Mouse (Mus musculus) midbrain, embryonic 16.5 days (tissue): ENCODE measurements around the gene Prkce. TPM values are rescaled to one million over a fixed set of nuclear protein-coding genes. Genes with fewer than 3 reads are reported as not detected.

Source experiments
- ATAC-seq: fragments of 200-750 bp; cut with Nextera tagmentation; 2 replicates; pipeline ENCODE4 v1.8.0; 2017; ENCODE audit warnings: moderate TSS enrichment
- H3K27ac ChIP-seq: fragments of 300-500 bp; sonication (generic); 2 replicates; pipeline ENCODE4 v1.5.1; 2014; ENCODE audit warnings: mild to moderate bottlenecking, low read length, mixed read lengths
- H3K27me3 ChIP-seq: fragments of 300-500 bp; sonication (generic); 2 replicates; pipeline ENCODE4 v1.6.1; 2014; ENCODE audit warnings: low read depth, low read length, mixed read lengths; ENCODE audit not compliant: control insufficient read depth, insufficient read depth
- H3K36me3 ChIP-seq: fragments of 300-500 bp; sonication (generic); 2 replicates; pipeline ENCODE4 v1.6.1; 2014; ENCODE audit warnings: mild to moderate bottlenecking, low read length, moderate library complexity, mixed read lengths; ENCODE audit not compliant: control insufficient read depth, insufficient read depth
- H3K4me1 ChIP-seq: fragments of 300-500 bp; sonication (generic); 2 replicates; pipeline ENCODE4 v1.6.1; 2014; ENCODE audit warnings: mild to moderate bottlenecking, low read length, mixed read lengths; ENCODE audit not compliant: control insufficient read depth, insufficient read depth
- H3K4me2 ChIP-seq: fragments of 300-500 bp; sonication (generic); 2 replicates; pipeline ENCODE4 v1.6.1; 2014; ENCODE audit warnings: mild to moderate bottlenecking, low read length, mixed read lengths
- H3K4me3 ChIP-seq: fragments of 300-500 bp; sonication (generic); 2 replicates; pipeline ENCODE4 v1.5.1; 2014; ENCODE audit warnings: low read depth, mild to moderate bottlenecking, low read length, moderate library complexity, mixed read lengths
- H3K9ac ChIP-seq: fragments of 300-500 bp; sonication (generic); 2 replicates; pipeline ENCODE4 v1.6.1; 2014; ENCODE audit warnings: low read depth, low read length, mixed read lengths
- H3K9me3 ChIP-seq: fragments of 300-500 bp; sonication (generic); replicated peaks from 2 replicates; pipeline ENCODE4 v1.6.1; 2014; ENCODE audit warnings: mild to moderate bottlenecking, low read length, mixed read lengths; ENCODE audit not compliant: control insufficient read depth, poor library complexity, severe bottlenecking
- WGBS: fragments of 180-500 bp; shearing (Covaris S2); extraction: QIAGEN DNeasy Blood & Tissue Kit; methylation state at CpG from one replicate; pipeline ENCODE4 v1.1.7; 2014; 5-methylcytosine and 5-hydroxymethylcytosine counted together
- polyA plus RNA-seq: library from polyadenylated mRNA; unstranded; fragments of >200 nt; fragmentation: Nextera tagmentation; extraction: Ambion mirVana; gene quantifications from 2 replicates; pipeline ENCODE4 v1.2.1, GENCODE M21; 2015

Prkce gene
- polyA plus RNA-seq, 1 experiment from 2014 or later, result 41.5 TPM

DNA sequence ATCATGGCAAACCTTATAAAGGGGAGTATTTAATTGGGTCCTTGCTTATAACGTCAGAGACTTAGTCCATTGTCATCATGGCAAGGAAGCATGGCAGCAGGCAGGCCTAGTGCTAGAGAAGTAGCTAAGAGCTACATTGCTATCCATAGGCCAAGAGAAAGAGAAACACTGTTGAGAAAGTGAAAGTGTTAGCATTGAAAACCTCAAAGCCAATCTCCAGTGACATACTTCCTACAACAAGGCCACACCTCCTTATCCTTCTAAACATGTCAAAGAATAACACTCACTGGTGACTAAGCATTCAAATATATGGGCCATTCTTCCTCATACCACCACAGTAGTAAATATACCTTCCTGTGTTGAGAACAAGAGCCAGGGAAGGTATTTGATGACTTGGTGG is 20.2 kb downstream of the Prkce start:
- no peak for ATAC-seq
- Histone ChIP-seq H3K27me3 (no peaks in the 10 kb centered on the region), H3K4me2 (no peak overlapping the region), H3K9me3 (no peaks in the 10 kb centered on the region), H3K36me3 (peaks cover 3% of the 10 kb centered on the region; the same call in 1 of the 2 replicates), H3K27ac (no peak overlapping the region), H3K4me3 (no peak overlapping the region), H3K4me1 (peaks cover 11% of the 10 kb centered on the region; the same call in 1 of the 2 replicates), H3K9ac (no peak overlapping the region)
- WGBS, result 78% methylated on average over 1 of the region's 1 CpGs

DNA sequence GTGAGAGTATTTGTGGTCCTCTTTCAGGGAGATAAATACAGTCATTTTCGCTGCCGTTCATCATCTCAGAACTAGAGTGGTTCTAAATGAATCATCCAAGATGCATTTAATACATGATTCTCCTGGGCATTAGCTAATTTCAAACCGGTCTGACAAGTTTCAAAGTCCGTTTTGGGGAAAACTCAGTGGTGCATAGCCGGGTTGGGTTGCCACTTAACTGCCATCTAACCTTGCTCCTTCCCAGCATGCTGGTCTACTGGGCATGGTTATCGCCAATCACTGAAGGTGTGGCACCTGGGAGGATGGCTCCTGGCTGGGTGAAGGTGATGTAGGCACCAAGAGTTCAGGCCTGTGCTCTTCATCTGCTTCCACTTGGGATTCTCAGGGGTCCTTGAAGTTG is 26.4 kb downstream of the Prkce start:
- ATAC-seq, result no peak
- 95% methylated on average over 6 of the region's 6 CpGs for WGBS
- H3K27me3 ChIP-seq, result no peaks in the 10 kb centered on the region

DNA sequence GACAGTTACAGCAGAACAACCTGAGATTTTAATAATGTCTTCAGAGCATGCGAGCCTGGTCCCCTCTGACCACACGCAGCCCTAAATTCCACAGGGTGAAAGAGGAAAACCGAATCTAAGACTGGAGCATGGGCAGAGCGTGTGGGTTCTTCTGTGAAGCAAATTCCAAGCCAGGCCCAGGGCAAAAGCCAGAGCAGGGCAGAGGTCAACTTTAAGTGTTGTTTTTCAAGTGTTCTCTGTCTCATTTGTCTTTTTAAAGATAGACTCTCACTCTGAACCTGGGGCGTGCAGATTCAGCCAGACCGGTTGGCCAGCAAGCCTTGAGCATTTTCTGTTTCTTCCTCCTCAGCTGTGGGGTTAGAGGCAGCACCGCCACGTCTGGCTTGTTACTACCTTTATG is 27.3 kb downstream of the Prkce start:
- no peak overlapping the region for H3K27ac ChIP-seq
- no peak overlapping the region for H3K4me3 ChIP-seq
- no peak overlapping the region for H3K4me2 ChIP-seq
- 88% methylated on average over 8 of the region's 8 CpGs for WGBS
- H3K27me3 ChIP-seq, result no peaks in the 10 kb centered on the region
- no peak for ATAC-seq
- H3K4me1 ChIP-seq, result no peaks in the 10 kb centered on the region
- H3K9ac ChIP-seq, result no peak overlapping the region
- no peaks in the 10 kb centered on the region for H3K36me3 ChIP-seq
- no peaks in the 10 kb centered on the region for H3K9me3 ChIP-seq

More for the DNA sequence above, 26.4 kb downstream of the Prkce start:
- Histone ChIP-seq H3K27ac (no peak overlapping the region), H3K4me3 (no peak overlapping the region), H3K4me1 (no peaks in the 10 kb centered on the region), H3K36me3 (peaks cover 3% of the 10 kb centered on the region; the same call in 1 of the 2 replicates), H3K9ac (no peak overlapping the region), H3K4me2 (no peak overlapping the region), H3K9me3 (no peaks in the 10 kb centered on the region)

DNA sequence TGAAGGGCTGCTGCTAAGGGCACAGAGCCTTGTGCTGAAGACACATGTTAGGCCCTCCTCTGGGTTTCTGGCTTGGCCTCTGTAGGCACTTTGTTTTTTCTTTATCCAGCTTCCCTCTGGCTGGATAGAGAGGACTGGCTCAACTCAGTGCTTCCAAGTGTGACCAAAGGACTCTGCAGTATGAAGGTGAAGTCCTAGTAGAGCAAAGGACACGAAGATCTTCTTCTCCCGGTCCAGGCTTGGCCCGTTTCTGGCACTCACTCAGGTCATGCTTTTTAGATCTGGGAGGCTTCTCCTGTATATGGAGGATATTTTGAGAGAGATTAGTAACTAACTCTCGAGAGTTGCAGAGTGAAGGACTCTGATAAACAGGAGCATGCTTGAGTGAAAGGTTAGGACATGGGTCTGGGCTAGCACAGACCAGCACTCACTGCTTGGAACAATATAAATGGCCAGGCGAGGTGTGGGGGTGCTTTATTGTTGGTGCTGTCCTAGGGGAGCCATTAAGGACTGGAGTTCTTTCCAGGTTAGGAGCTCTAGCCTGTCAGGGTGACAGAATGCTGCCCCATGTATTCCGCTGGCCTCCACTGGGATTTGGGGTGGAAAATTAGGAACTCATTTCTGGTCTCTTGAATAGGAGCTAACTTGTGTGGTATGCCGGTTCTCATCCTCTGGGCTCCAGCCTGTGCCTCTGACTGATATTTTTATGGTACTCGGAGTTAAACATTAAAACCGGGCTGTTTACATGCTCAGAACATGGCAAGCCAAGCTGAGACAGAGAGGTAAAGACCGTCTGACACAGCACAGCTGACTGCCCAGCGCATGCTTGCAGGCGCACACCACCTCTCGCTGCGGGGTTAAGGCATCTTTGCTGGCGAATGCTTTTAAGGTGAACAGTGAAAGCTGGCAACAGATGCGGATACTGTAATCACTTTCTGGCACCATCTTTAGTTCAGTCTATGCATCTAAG is 31.2 kb downstream of the Prkce start:
- Histone ChIP-seq H3K27me3 (no peaks in the 10 kb centered on the region), H3K36me3 (no peaks in the 10 kb centered on the region), H3K9me3 (no peaks in the 10 kb centered on the region), H3K27ac (no peak overlapping the region), H3K9ac (no peak overlapping the region), H3K4me2 (no peak overlapping the region), H3K4me1 (no peaks in the 10 kb centered on the region), H3K4me3 (no peak overlapping the region)
- no peak for ATAC-seq
- WGBS, result 92% methylated on average over 16 of the region's 16 CpGs

DNA sequence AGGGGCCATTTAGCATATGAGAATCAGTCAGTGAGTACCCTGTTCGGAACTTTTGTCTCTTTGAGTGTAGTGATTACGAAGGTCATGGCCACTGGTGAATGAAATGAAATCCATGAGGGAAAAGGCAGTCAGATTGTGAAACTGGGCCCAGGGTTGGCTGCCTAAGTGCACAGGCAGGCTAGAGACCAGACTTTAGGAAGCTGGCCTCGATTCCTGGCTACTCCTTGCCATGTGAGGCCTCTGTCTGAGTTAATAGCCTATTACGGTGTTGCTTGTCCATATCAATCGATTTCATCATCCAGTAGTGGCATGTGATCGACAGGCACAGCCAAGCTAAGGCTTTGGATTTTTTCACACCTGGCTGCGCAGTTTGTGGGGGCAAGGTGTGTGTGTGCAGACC is 34.4 kb downstream of the Prkce start:
- H3K4me2 ChIP-seq, result no peak overlapping the region
- no peaks in the 10 kb centered on the region for H3K9me3 ChIP-seq
- WGBS, result 92% methylated on average over 7 of the region's 7 CpGs
- no peak overlapping the region for H3K9ac ChIP-seq
- no peaks in the 10 kb centered on the region for H3K36me3 ChIP-seq
- H3K27ac ChIP-seq, result no peak overlapping the region
- H3K4me1 ChIP-seq, result no peaks in the 10 kb centered on the region
- H3K4me3 ChIP-seq, result no peak overlapping the region
- no peaks in the 10 kb centered on the region for H3K27me3 ChIP-seq
- no peak for ATAC-seq

DNA sequence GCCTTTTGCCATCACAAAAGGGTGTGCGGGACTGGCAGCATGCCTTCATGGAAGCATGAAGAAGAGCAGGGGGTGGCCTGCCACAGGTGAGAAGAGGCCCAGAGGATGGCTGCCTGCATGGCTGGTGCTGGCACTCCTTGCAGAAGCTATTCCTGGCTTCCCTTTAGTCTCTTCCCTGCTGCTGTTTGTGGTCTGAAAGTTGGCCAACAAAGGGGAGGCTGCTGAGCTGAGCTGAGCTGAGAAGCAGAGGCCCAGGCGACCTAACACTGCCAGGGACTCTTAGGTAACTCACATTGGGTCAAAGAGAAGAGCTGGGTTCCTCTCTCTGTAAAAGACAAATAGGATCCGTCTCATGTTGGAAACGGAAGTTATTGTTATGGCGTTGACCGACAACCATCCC is 35.4 kb downstream of the Prkce start:
- Histone ChIP-seq H3K4me3 (no peak overlapping the region), H3K36me3 (no peaks in the 10 kb centered on the region), H3K4me1 (no peaks in the 10 kb centered on the region), H3K9ac (no peak overlapping the region), H3K9me3 (no peaks in the 10 kb centered on the region), H3K27ac (no peak overlapping the region), H3K27me3 (no peaks in the 10 kb centered on the region), H3K4me2 (no peak overlapping the region)
- 87% methylated on average over 6 of the region's 6 CpGs for WGBS
- no peak for ATAC-seq

DNA sequence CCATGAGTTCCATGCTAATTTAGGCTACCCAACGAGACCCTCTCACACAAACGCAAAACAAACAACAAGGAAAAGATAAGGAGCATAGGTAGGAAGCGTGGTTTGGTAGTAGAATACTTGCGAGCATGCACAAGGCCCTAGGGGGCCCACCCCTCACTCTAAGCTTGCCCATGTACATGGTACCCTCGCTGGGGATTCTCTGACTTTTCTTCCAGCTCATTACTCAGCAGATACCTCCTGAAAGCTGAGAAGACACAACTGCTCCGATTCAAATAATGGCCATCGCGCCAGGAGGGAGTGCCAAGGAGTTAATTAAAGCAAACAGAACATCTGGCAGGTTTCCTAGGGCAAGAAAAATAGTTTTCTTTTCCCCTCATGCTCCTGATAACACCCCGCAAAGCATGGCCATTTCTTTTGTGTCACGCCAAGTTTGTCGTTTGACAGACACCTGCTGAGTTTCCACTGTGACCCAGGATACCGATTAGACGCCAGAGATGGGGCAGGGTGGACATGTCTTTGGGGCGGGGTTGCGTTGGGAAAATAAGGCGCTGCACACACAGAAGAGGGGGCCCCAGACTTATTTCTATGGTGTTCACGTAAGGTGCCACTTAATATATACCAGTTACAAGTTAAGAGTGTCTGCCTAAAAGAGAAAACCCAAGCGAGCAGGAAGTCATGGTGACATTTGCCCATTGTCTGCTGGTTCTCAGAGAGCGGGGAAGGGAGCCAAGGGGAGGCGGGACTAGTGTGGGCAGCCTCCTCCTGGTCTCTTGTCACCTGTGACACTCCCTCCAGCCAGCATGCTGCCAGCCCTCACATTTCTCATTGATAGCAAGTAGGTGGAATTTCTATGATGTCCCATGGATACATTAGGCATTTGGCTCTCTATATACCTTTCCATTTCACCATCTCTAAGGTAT is 36.2 kb downstream of the Prkce start:
- H3K4me1 ChIP-seq, result no peaks in the 10 kb centered on the region
- 69% methylated on average over 20 of the region's 20 CpGs for WGBS
- no peak overlapping the region for H3K9ac ChIP-seq
- no peaks in the 10 kb centered on the region for H3K27me3 ChIP-seq
- H3K27ac ChIP-seq, result no peak overlapping the region
- H3K36me3 ChIP-seq, result no peaks in the 10 kb centered on the region
- no peak for ATAC-seq
- H3K4me3 ChIP-seq, result no peak overlapping the region
- no peak overlapping the region for H3K4me2 ChIP-seq
- no peaks in the 10 kb centered on the region for H3K9me3 ChIP-seq

DNA sequence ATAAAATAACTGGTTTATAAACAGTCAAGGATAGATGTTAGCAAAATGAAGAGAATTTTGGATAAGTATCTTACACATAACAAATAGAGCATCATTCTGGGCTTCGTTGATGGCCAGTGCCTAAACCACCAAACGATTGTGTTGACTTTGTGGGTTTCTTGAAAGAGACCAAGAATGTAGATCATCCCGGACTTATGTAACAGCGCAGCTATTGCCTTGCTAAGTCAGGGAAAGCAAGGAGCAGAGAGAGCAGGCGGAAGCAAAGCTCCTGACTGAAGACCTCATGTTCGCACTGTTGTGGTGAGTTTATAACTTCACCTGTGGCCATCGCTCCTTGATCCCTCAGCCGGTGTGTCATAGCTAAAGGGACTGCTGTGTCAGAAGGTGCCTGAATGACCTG is 38.7 kb downstream of the Prkce start:
- Histone ChIP-seq H3K9ac (no peak overlapping the region), H3K27ac (no peak overlapping the region), H3K36me3 (no peaks in the 10 kb centered on the region), H3K9me3 (no peaks in the 10 kb centered on the region), H3K4me3 (no peak overlapping the region), H3K4me2 (no peak overlapping the region), H3K4me1 (no peaks in the 10 kb centered on the region), H3K27me3 (no peaks in the 10 kb centered on the region)
- WGBS, result 93% methylated on average over 8 of the region's 8 CpGs
- ATAC-seq, result no peak
